Mouse (Mus musculus) small intestine, adult 2 months (tissue): Measurements from ENCODE around the gene Rcan1. TPM values are rescaled to one million over a fixed set of nuclear protein-coding genes. Genes with fewer than 3 reads are reported as not detected.
A peak's percentile ranks its signal among the peaks of the same experiment; 100 is the strongest.
"Not testable (repeated sequence)": the region's sequence is repeated elsewhere in the genome, so short reads cannot be mapped to it uniquely, and the experiment has no call there.

Experiments used
- H3K27ac ChIP-seq: fragments of 200-500 bp; 2 replicates; pipeline ENCODE4 v1.5.1; 2012; ENCODE audit warnings: low read depth, low read length, control low read depth, inconsistent platforms; ENCODE audit not compliant: insufficient read depth
- H3K27me3 ChIP-seq: fragments of 200-500 bp; 2 replicates; pipeline ENCODE4 v1.6.1; 2012; ENCODE audit warnings: mild to moderate bottlenecking, moderate library complexity, low read length, inconsistent platforms; ENCODE audit not compliant: control insufficient read depth, insufficient read depth
- H3K36me3 ChIP-seq: fragments of 200-500 bp; 2 replicates; pipeline ENCODE4 v1.6.1; 2012; ENCODE audit warnings: mild to moderate bottlenecking, low read length, control low read depth, inconsistent platforms; ENCODE audit not compliant: control insufficient read depth, insufficient read depth
- H3K4me1 ChIP-seq: fragments of 200-500 bp; 2 replicates; pipeline ENCODE4 v1.6.1; 2012; ENCODE audit warnings: low read length, inconsistent platforms, mixed read lengths; ENCODE audit not compliant: control insufficient read depth, insufficient read depth, insufficient read length
- H3K4me3 ChIP-seq: fragments of 200-500 bp; 2 replicates; pipeline ENCODE4 v1.5.1; 2012; ENCODE audit warnings: low read depth, mild to moderate bottlenecking, control low read depth, inconsistent platforms, low read length, moderate library complexity
- CTCF ChIP-seq: fragments of 200-500 bp; IDR thresholded peaks from 2 replicates; pipeline ENCODE4 v1.5.1; 2012; ENCODE audit warnings: low read depth, mild to moderate bottlenecking, control low read depth, inconsistent platforms, low read length, moderate library complexity, mixed read lengths; ENCODE audit not compliant: insufficient replicate concordance, insufficient read length; ENCODE audit errors: extremely low read depth
- POLR2A ChIP-seq: fragments of 200-500 bp; IDR thresholded peaks from 2 replicates; pipeline ENCODE4 v1.6.1; 2012; ENCODE audit warnings: low read depth, mild to moderate bottlenecking, control low read depth, inconsistent platforms, low read length, moderate library complexity
- WGBS: fragments of 180-500 bp; shearing (Covaris S2); methylation state at CpG from one replicate; pipeline ENCODE4 v1.1.7; 2018; 5-methylcytosine and 5-hydroxymethylcytosine counted together
- polyA plus RNA-seq: library from polyadenylated mRNA; depleted of rRNA; stranded (reverse); fragments of >200 nt; gene quantifications from 2 replicates; pipeline ENCODE4 v1.2.3, GENCODE M21; 2012

Rcan1 gene
- polyA plus RNA-seq, 1 experiment, result 9.7 TPM

GRCm38 (mm10) chr16:92422435-92423362 lies 48.0 kb downstream of the Rcan1 start:
- WGBS, result 54% methylated on average over 13 of the region's 13 CpGs
- no peak for TF ChIP-seq POLR2A
- no peak for TF ChIP-seq CTCF
- Histone ChIP-seq H3K27me3 (no peaks in the 10 kb centered on the region), H3K4me1 (peaks cover 34% of the 10 kb centered on the region), H3K4me3 (no peak overlapping the region), H3K27ac (no peak overlapping the region), H3K36me3 (no peaks in the 10 kb centered on the region)

DNA sequence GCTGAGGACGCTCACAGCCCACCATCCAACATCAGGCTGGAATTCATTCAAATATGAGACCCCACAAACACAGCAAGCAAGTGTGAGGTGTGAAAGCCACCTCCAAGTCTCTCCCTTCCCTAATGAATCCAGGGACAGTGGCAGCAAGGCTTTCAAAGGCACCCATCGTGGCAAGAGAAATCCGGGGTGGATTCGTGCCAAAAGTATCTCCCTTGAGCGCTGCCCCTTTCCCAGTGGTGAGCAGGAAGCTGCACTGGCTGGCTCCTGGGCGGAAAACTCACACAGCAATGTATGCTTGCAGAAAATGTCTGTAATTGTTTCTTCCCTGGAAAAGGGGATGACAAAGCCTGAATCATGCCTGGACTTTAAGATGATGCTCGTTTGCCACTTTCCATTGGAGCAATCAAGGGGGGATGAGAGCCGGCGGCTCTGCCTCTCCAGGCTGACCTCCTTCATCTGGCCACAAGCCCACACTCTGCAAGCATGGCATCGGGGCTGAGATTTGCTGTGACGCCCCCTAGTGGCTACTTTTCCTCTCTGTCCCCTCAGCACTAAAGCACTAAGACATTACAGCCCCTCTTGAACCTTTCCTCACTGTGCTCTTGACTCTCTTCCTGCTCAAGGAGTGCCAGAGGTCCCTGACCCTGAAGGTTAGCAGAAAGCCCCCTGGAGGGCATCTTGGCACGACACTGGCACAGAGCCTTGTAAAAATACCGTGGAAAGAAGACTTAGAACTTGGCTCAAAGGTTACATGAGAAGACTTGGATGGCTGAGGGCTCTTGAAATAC lies 49.3 kb downstream of the Rcan1 start:
- no peak overlapping the region for H3K4me3 ChIP-seq
- H3K27ac ChIP-seq, result no peak overlapping the region
- H3K27me3 ChIP-seq, result no peaks in the 10 kb centered on the region
- WGBS, result 62% methylated on average over 13 of the region's 13 CpGs
- TF ChIP-seq POLR2A (no peak), CTCF (peak; percentile 46; the same call in 1 of the 2 replicates)
- H3K4me1 ChIP-seq, result peaks cover 44% of the 10 kb centered on the region
- H3K36me3 ChIP-seq, result no peaks in the 10 kb centered on the region

DNA sequence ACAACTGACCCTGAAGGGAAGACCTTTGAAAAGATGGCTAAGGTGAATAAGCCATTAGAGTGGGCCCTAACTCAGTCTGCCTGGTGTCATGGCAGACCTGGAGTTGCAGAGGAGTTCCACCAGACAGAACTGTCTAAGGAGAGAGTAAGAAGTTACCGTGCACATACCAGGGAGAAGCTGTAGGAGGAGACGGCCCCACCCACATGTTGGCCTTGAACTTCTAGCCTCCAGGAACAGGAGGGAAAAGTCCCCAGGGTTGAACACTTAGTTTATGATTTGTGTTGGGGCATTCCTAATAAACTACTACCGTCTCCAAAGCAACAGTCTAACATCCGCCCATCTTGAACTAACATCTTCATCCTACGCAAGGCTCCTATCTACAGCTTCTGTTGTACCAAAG lies 50.0 kb downstream of the Rcan1 start:
- TF ChIP-seq CTCF (no peak), POLR2A (no peak)
- 83% methylated on average over 5 of the region's 5 CpGs for WGBS
- Histone ChIP-seq H3K36me3 (no peaks in the 10 kb centered on the region), H3K27me3 (no peaks in the 10 kb centered on the region), H3K27ac (no peak overlapping the region), H3K4me3 (no peak overlapping the region), H3K4me1 (peaks cover 48% of the 10 kb centered on the region)

GRCm38 (mm10) chr16:92419099-92419498 lies 51.6 kb downstream of the Rcan1 start:
- TF ChIP-seq POLR2A, result no peak
- no peak for TF ChIP-seq CTCF
- WGBS, result 95% methylated on average over 12 of the region's 12 CpGs
- Histone ChIP-seq H3K4me3 (no peak overlapping the region), H3K4me1 (peaks cover 48% of the 10 kb centered on the region), H3K36me3 (no peaks in the 10 kb centered on the region), H3K27me3 (no peaks in the 10 kb centered on the region), H3K27ac (no peak overlapping the region)

- H3K36me3 ChIP-seq, result no peaks in the 10 kb centered on the region
- peak overlapping the region; percentile 72 for H3K27ac ChIP-seq
- peaks cover 42% of the 10 kb centered on the region for H3K4me1 ChIP-seq
- TF ChIP-seq POLR2A, result no peak
- TF ChIP-seq CTCF, result no peak
- 38% methylated on average over 2 of the region's 2 CpGs for WGBS
- H3K4me3 ChIP-seq, result no peak overlapping the region
- no peaks in the 10 kb centered on the region for H3K27me3 ChIP-seq
These were observed 53.4 kb downstream of the Rcan1 start for GRCm38 (mm10) chr16:92417267-92417666.

- TF ChIP-seq CTCF (no peak), POLR2A (no peak)
- Histone ChIP-seq H3K4me3 (no peak overlapping the region), H3K4me1 (peaks cover 33% of the 10 kb centered on the region), H3K36me3 (no peaks in the 10 kb centered on the region), H3K27me3 (no peaks in the 10 kb centered on the region), H3K27ac (peak overlapping the region; percentile 72)
- WGBS, result 64% methylated on average over 7 of the region's 7 CpGs
These were observed 55.0 kb downstream of the Rcan1 start for GRCm38 (mm10) chr16:92415702-92416118.

DNA sequence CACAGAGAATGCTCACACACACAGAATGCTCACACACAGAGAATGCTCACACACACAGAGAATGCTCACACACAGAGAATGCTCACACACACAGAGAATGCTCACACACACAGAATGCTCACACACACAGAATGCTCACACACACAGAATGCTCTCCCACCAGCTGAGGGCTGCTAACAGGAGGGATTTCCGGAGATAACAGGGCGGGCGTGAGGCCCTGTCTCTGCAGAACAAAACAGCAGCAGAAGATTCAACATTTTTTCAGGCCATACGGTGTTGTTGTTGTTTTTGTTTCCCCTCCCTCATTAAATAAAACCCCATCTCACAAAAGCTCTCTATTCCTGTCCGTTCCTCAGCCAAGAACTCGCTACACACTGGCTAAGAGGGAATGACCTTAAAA lies 55.6 kb downstream of the Rcan1 start:
- not testable (repeated sequence) for H3K36me3 ChIP-seq, H3K27ac ChIP-seq, H3K27me3 ChIP-seq, H3K4me3 ChIP-seq
- WGBS, result 79% methylated on average over 6 of the region's 6 CpGs
- peaks cover 27% of the 10 kb centered on the region for H3K4me1 ChIP-seq
